Mouse (Mus musculus) frontal cortex, postnatal 25 days (tissue): Measurements from ENCODE around the gene Mt2.

ENCODE experiments used
- DNase-seq, 2 experiments: peaks; one replicate each; pipeline ENCODE4 v3.0.0; 2022; ENCODE audit warnings: low spot score in 2 of 2

Mt2 gene

DNA sequence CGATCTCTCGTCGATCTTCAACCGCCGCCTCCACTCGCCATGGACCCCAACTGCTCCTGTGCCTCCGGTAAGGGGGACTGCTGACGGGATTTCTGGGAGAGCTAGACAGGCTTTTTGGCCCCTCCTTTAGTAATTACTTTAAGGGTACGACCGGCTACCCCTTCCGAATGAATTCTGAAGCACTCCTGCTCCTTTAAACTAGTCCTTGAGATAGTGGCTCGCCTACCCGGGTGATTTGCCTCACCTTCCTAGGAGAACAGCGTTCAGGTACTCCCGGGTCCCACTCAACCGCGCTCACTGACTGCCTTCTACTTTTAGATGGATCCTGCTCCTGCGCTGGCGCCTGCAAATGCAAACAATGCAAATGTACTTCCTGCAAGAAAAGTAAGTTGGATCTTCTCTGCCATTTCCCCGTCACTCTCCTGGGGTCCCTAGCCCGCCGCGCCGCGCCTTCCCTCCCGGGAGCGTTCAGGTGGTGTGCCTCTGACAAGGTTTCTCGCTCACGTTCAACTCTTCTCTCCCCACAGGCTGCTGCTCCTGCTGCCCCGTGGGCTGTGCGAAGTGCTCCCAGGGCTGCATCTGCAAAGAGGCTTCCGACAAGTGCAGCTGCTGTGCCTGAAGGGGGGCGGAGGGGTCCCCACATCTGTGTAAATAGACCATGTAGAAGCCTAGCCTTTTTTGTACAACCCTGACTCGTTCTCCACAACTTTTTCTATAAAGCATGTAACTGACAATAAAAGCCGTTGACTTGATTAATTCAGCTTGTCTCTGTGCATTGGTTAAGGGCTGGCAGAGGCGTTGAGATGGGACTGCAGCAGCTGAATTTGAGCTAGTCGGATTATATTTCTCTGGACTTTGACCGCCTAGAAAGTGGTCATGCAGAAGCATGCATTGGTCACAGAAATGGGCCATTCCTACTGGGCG is 607 bp downstream of the Mt2 start:
- DNase-seq = no peak

- DNase-seq = no peak
Observed at GRCm38 (mm10) chr8:94173848-94174403, 1.5 kb downstream of the Mt2 start.

- DNase-seq = no peak
Observed at GRCm38 (mm10) chr8:94174619-94175213, 2.3 kb downstream of the Mt2 start.

- DNase-seq = no peak
Observed at GRCm38 (mm10) chr8:94177716-94178390, 5.4 kb downstream of the Mt2 start.

- peak; percentile 74 to 79 for DNase-seq
Observed at GRCm38 (mm10) chr8:94178857-94179712, 6.6 kb downstream of the Mt2 start, which contains the start of gene Mt1. Mt1 (plus strand) TSS chr8:94179082.

- DNase-seq = no peak
Observed at GRCm38 (mm10) chr8:94179713-94180560, 7.5 kb downstream of the Mt2 start.

DNA sequence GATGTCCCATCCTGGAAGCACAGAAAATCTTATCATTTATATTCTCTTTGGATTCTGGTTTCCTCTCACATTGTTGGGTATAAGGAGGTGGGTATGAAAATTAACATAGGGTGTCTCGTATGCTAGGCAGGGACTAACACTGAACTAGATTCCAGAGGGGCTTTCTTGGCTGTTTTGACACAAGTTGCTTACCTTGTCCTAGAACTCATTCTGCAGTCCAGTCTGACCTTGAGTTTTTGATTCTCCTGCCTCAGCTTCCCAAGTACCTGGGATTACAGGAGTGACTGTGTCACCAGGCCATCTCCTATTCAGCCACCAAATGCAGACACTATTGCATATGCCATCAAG is 8.1 kb downstream of the Mt2 start:
- DNase-seq = no peak

DNA sequence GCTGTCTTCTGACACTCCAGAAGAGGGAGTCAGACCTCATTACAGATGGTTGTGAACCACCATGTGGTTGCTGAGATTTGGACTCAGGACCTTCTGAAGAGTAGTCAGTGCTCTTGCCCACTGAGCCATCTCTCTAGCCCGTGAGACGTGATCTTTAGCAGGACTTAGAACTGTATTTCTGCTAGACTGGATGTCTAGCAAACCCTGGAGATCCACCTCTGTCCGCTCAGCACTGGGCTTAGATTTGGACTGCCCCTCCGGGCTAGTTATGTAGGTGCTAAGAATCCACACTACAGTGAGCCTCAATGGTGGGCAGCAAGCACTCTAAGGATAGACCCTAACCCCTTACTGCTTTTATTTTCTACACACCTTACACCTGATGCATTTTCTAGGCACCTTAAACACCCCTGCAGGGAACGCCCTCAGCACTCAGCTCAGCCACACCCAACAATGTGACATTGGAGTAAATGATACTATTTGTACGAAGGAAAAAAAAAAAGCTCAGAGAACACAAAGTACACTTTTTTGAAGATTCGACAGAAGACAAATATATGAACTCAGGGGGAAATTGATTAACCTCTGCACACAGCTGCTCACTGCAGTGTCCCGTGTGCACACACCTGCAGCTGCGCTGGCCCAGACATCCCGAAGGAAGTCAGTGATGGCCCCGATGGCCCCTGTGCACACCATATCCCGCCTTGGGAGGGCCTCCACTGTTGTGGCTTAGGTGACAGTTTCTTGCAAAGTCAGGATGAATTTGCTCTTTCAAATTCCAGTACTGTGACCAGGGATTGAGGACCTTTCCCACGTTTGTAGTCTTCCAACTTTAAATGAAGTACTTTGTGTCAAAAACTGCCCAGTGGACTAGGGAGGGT is 9.8 kb downstream of the Mt2 start:
- no peak for DNase-seq

DNA sequence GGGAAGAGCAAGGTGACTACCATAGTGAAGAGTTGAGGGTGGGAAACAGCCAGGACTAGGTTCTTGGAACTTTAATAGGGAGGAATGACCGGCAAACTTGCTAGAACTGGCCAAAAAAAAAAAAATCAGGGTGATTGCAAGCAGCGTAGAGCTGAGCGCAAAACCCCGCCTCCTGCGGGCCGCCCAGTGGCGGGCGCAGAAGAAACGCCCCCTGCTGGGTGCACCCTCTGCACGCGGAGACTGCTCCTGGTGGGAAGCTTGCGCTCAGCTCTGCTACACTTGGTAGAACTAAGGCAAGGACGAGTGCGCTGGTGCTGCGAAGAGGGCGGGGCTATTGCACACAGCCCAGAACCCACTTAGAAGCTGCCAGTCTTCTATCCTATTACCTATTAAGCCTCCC is 10.7 kb downstream of the Mt2 start:
- DNase-seq = peak in 1 of 2 experiments; percentile 58

DNA sequence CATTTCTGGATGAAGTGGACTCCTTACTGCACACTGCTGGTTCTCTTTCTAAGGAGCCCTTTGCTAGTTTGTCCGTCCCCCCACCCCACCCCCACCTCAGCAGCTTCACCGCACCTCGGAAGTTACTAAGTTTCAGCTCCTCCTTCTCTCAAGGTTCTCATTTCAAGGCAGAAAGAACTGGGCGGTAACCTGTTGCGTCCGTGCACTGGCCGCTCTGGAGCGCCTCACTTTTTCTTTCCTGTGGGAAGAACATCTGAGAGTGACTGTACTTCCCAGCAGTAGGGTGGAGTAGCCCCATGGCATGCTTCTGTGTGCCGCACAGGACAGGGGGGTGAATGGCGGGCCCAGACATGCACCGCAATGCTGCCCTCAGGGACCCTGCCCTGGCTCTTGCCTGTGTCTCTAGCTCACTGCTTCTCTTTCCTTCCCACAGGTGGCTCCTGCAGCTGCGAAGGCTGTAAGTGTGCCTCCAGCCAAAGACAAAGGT is 11.9 kb downstream of the Mt2 start:
- no peak for DNase-seq

DNA sequence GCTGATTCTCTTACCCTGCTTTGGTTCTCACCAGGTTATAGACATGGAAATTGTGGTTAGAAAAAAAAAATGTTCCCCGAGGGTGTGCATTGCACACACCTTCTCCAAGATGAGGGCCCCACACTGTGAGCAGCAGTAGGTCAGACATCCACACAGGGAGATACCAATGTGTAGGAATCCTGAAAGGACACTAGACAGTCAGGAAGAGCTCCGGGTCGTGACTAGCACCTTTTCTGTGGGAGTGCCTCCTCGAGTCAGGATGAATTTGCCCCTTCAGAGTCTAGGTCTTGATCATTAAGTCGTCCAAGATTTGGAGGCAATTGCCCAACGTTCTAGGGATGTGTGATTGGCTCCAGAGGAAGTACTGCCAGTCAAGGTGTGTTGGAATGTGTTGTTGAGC is 13.3 kb downstream of the Mt2 start:
- DNase-seq = no peak

GRCm38 (mm10) chr8:94186542-94186941 is 14.1 kb downstream of the Mt2 start:
- DNase-seq = peak in 1 of 2 experiments; percentile 31

GRCm38 (mm10) chr8:94187290-94188002 is 15.0 kb downstream of the Mt2 start:
- no peak for DNase-seq

DNA sequence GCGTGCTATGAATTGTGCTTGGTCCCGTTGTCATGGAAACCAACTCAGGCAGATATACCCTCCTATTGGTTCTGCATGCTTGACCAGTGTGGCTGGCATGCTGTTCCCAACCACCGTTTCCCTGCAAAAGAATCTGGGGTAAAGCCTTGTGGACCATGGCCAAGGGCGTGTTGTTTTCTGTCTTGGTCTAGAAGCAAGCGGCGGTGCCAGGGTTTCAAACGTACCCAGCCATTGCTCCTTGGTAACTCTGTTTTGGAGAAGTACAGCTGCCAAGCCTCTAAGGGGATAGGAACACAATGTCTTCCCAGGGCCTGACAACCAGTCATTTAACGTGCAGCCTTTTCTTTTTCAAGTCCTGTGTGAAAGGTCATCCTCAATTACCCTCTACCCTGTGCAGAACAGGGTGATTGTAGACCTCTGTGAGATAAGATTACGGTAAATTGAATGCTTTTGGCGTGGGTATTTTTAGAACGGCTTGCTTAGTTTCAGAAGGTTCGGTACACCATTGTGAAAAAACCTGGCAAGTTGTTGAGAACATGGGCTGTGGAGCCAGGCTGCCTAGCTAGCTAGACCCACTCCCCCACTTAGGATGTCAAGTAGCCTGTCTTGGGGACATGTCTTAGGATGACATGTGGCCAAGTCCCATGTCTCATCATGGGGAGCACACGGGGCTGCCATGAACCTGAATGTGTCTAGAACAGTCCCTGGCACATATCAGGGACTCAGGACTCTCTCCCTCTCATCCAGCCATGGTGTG is 17.0 kb downstream of the Mt2 start:
- DNase-seq = no peak

DNA sequence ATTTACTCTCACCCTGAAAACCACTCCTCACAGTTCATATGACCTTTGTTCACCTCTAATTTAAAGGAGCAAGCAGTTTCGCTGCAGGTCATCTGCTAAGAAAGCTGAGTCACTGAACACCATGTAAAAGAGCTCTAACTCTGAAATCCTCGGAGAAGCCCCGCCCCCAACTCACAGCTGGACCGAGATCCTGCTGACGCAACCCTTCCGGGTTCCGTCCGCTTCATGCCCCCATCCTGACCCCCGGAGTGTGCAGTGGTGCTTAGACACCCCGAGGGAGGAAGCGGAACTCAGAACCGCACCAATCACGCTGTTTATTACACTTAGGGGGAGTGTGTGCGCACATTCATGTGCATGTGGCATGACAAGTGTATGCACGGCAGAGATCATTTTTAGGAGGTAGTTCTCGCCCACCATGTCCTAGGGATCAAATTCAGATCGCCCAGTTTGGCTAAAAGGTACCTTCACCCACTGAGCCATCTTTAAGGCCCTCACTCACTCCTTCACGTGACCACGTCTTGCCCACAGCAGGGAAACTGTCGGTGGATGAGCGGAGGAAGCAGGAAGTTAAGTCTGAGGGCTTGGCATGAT is 18.7 kb downstream of the Mt2 start:
- no peak for DNase-seq

- no peak for DNase-seq
Observed at GRCm38 (mm10) chr8:94192926-94193325, 20.5 kb downstream of the Mt2 start.

- no peak for DNase-seq
Observed at GRCm38 (mm10) chr8:94194591-94195223, 22.2 kb downstream of the Mt2 start.
